Mouse (Mus musculus): ENCODE data around the gene 4933417A18Rik. TPM values are rescaled to one million over a fixed set of nuclear protein-coding genes. Genes with fewer than 3 reads are reported as not detected.
"Not testable (repeated sequence)": the region's sequence is repeated elsewhere in the genome, so short reads cannot be mapped to it uniquely, and the experiment has no call there.

The 4933417A18Rik gene
- total and polyA plus RNA-seq, 3 experiments = not detected

GRCm38 (mm10) chr13:34914614-34915013, 9.6 kb upstream of the 4933417A18Rik start:
- H3K27me3 ChIP-seq (ENCODE audit: insufficient read depth, low read length) = peaks cover 32% of the 10 kb centered on the region
- H3K36me3 ChIP-seq (replicated peaks) = no peaks in the 10 kb centered on the region
- no peak for DNase-seq (ENCODE audit: low spot score)
- no peak overlapping the region for H3K4me3 ChIP-seq (ENCODE audit: low read depth, low read length)
- H3K4me1 ChIP-seq (ENCODE audit: insufficient read depth, low read depth, low read length) = no peaks in the 10 kb centered on the region
- no peaks in the 10 kb centered on the region for H3K9me3 ChIP-seq (replicated peaks)
- no peak for ATAC-seq (ENCODE audit: extremely low read depth, insufficient number of reproducible peaks, low FRiP score, poor library complexity, severe bottlenecking)
- TF ChIP-seq POLR2AphosphoS5 (IDR thresholded peaks at IDR 0.05; ENCODE audit: insufficient replicate concordance, low read depth, low read length) (no peak), GATA1 (IDR thresholded peaks at IDR 0.05; ENCODE audit: borderline replicate concordance, low read length) (no peak), TAL1 (conservative IDR thresholded peaks at IDR 0.05; ENCODE audit: low read depth, low read length) (no peak), GATA2 (IDR thresholded peaks at IDR 0.05; ENCODE audit: borderline replicate concordance, low read depth, low read length) (no peak), CTCF (IDR thresholded peaks at IDR 0.05; ENCODE audit: low read depth, low read length) (no peak)

GRCm38 (mm10) chr13:34916520-34917167, 7.6 kb upstream of the 4933417A18Rik start:
- no peak for TF ChIP-seq POLR2AphosphoS5 (IDR thresholded peaks at IDR 0.05; ENCODE audit: insufficient replicate concordance, low read depth, low read length)
- no peaks in the 10 kb centered on the region for H3K36me3 ChIP-seq (replicated peaks)
- no peaks in the 10 kb centered on the region for H3K4me1 ChIP-seq (ENCODE audit: insufficient read depth, low read depth, low read length)
- no peak overlapping the region for H3K4me3 ChIP-seq (ENCODE audit: low read depth, low read length)
- peaks cover 41% of the 10 kb centered on the region for H3K27me3 ChIP-seq (ENCODE audit: insufficient read depth, low read length)
- no peaks in the 10 kb centered on the region for H3K9me3 ChIP-seq (replicated peaks)
- DNase-seq (ENCODE audit: low spot score) (no peak), ATAC-seq (ENCODE audit: extremely low read depth, insufficient number of reproducible peaks, low FRiP score, poor library complexity, severe bottlenecking) (no peak)

GRCm38 (mm10) chr13:34934931-34935644, 10.9 kb downstream of the 4933417A18Rik start:
- TF ChIP-seq POLR2AphosphoS5 (IDR thresholded peaks at IDR 0.05; ENCODE audit: insufficient replicate concordance, low read depth, low read length) (no peak), TAL1 (conservative IDR thresholded peaks at IDR 0.05; ENCODE audit: low read depth, low read length) (no peak), CTCF (IDR thresholded peaks at IDR 0.05; ENCODE audit: low read depth, low read length) (no peak), GATA1 (IDR thresholded peaks at IDR 0.05; ENCODE audit: borderline replicate concordance, low read length) (no peak), GATA2 (IDR thresholded peaks at IDR 0.05; ENCODE audit: borderline replicate concordance, low read depth, low read length) (no peak)
- H3K27me3 ChIP-seq (ENCODE audit: insufficient read depth, low read length) = peaks cover 12% of the 10 kb centered on the region
- ATAC-seq (ENCODE audit: extremely low read depth, insufficient number of reproducible peaks, low FRiP score, poor library complexity, severe bottlenecking) (no peak), DNase-seq (ENCODE audit: low spot score) (no peak)
- no peaks in the 10 kb centered on the region for H3K4me1 ChIP-seq (ENCODE audit: insufficient read depth, low read depth, low read length)
- no peak overlapping the region for H3K4me3 ChIP-seq (ENCODE audit: low read depth, low read length)
- no peaks in the 10 kb centered on the region for H3K36me3 ChIP-seq (replicated peaks)
- H3K9me3 ChIP-seq (replicated peaks) = no peaks in the 10 kb centered on the region

GRCm38 (mm10) chr13:34942370-34942769, 18.2 kb downstream of the 4933417A18Rik start:
- Histone ChIP-seq H3K27me3 (ENCODE audit: insufficient read depth, low read length) (peaks cover 7% of the 10 kb centered on the region; the same call in 1 of the 2 replicates), H3K4me1 (ENCODE audit: insufficient read depth, low read depth, low read length) (no peaks in the 10 kb centered on the region), H3K36me3 (replicated peaks) (no peaks in the 10 kb centered on the region), H3K9me3 (replicated peaks) (no peaks in the 10 kb centered on the region), H3K4me3 (ENCODE audit: low read depth, low read length) (no peak overlapping the region)
- no peak for ATAC-seq (ENCODE audit: extremely low read depth, insufficient number of reproducible peaks, low FRiP score, poor library complexity, severe bottlenecking)
- no peak for DNase-seq (ENCODE audit: low spot score)
- no peak for TF ChIP-seq POLR2AphosphoS5 (IDR thresholded peaks at IDR 0.05; ENCODE audit: insufficient replicate concordance, low read depth, low read length)
- no peak for TF ChIP-seq CTCF (IDR thresholded peaks at IDR 0.05; ENCODE audit: low read depth, low read length)
- TF ChIP-seq GATA2 (IDR thresholded peaks at IDR 0.05; ENCODE audit: borderline replicate concordance, low read depth, low read length) = no peak
- TF ChIP-seq TAL1 (conservative IDR thresholded peaks at IDR 0.05; ENCODE audit: low read depth, low read length) = no peak
- no peak for TF ChIP-seq GATA1 (IDR thresholded peaks at IDR 0.05; ENCODE audit: borderline replicate concordance, low read length)

GRCm38 (mm10) chr13:34951437-34951836, 27.2 kb downstream of the 4933417A18Rik start:
- DNase-seq (ENCODE audit: low spot score); H3K9me3 ChIP-seq (replicated peaks); ATAC-seq (ENCODE audit: extremely low read depth, insufficient number of reproducible peaks, low FRiP score, poor library complexity, severe bottlenecking): not testable (repeated sequence)

GRCm38 (mm10) chr13:34956901-34957300, 32.7 kb downstream of the 4933417A18Rik start:
- Histone ChIP-seq H3K36me3 (replicated peaks) (no peaks in the 10 kb centered on the region), H3K27me3 (ENCODE audit: insufficient read depth, low read length) (peaks cover 22% of the 10 kb centered on the region), H3K9me3 (replicated peaks) (no peaks in the 10 kb centered on the region), H3K4me1 (ENCODE audit: insufficient read depth, low read depth, low read length) (no peaks in the 10 kb centered on the region; the same call in 1 of the 2 replicates), H3K4me3 (ENCODE audit: low read depth, low read length) (no peak overlapping the region)
- no peak for DNase-seq (ENCODE audit: low spot score)
- TF ChIP-seq POLR2AphosphoS5 (IDR thresholded peaks at IDR 0.05; ENCODE audit: insufficient replicate concordance, low read depth, low read length) = no peak
- TF ChIP-seq CTCF (IDR thresholded peaks at IDR 0.05; ENCODE audit: low read depth, low read length) = no peak
- TF ChIP-seq GATA1 (IDR thresholded peaks at IDR 0.05; ENCODE audit: borderline replicate concordance, low read length) = no peak
- no peak for TF ChIP-seq TAL1 (conservative IDR thresholded peaks at IDR 0.05; ENCODE audit: low read depth, low read length)
- TF ChIP-seq GATA2 (IDR thresholded peaks at IDR 0.05; ENCODE audit: borderline replicate concordance, low read depth, low read length) = no peak
- no peak for ATAC-seq (ENCODE audit: extremely low read depth, insufficient number of reproducible peaks, low FRiP score, poor library complexity, severe bottlenecking)

More at GRCm38 (mm10) chr13:34951437-34951836, 27.2 kb downstream of the 4933417A18Rik start:
- not testable (repeated sequence) for H3K4me3 ChIP-seq (ENCODE audit: low read depth, low read length); H3K36me3 ChIP-seq (replicated peaks); H3K27me3 ChIP-seq (ENCODE audit: insufficient read depth, low read length); H3K4me1 ChIP-seq (ENCODE audit: insufficient read depth, low read depth, low read length)

GRCm38 (mm10) chr13:34958158-34958557, 33.9 kb downstream of the 4933417A18Rik start:
- not testable (repeated sequence) for DNase-seq (ENCODE audit: low spot score); H3K4me3 ChIP-seq (ENCODE audit: low read depth, low read length); H3K9me3 ChIP-seq (replicated peaks); ATAC-seq (ENCODE audit: extremely low read depth, insufficient number of reproducible peaks, low FRiP score, poor library complexity, severe bottlenecking); H3K36me3 ChIP-seq (replicated peaks); H3K4me1 ChIP-seq (ENCODE audit: insufficient read depth, low read depth, low read length)
- peaks cover 20% of the 10 kb centered on the region for H3K27me3 ChIP-seq (ENCODE audit: insufficient read depth, low read length)

Measured in G1E (cell line).